ENCODE assay signal across 12 mouse cellular contexts in genomic region chr13:104023356-104023911, GRCm38 (mm10).
A peak's percentile ranks its signal among the peaks of the same experiment; 100 is the strongest.
DNase-seq lines count a peak whose midpoint lies in the region; ATAC-seq lines count a peak whose summit lies in the region.
"Had no signal": no experiment of that assay in that cellular context is flagged by ENCODE, and none has a peak within 500 bp of the region (broad histone marks: within the 10 kb centered on the region; RNA-seq: fewer than 3 reads in every experiment).

No protein-coding gene starts in this region.

- DNase-seq in kidney, adult 18-20 months: peak; percentile 18
- DNase-seq in kidney, postnatal 4 days: no peak
- DNase-seq in neural tube, embryonic 10.5 days (ENCODE audit: extremely low spot score, low spot score): no peak
- DNase-seq in limb, embryonic 11.5 days (ENCODE audit: low spot score): peak; percentile 55
- no peak for DNase-seq in thymus, postnatal 4 days
- DNase-seq in retina, embryonic 14.5 days (ENCODE audit: low spot score): no peak
- no peak for DNase-seq in spleen, postnatal 4 days (ENCODE audit: low spot score in 2 of 2)
- DNase-seq: cerebellum, adult 9-11 months had no signal

- H3K9me3 ChIP-seq in neural tube, embryonic 15.5 days (replicated peaks): no peaks in the 10 kb centered on the region
- H3K9me3 ChIP-seq in limb, embryonic 11.5 days (ENCODE audit: control insufficient read depth, low read length): no peaks in the 10 kb centered on the region; the same call in 1 of the 2 replicates
- H3K9me3 ChIP-seq: heart, embryonic 15.5 days had no signal

- ATAC-seq in neural tube, embryonic 15.5 days (ENCODE audit: low FRiP score): no peak
- peak; percentile 33; the same call in 1 of the 2 replicates for ATAC-seq in limb, embryonic 11.5 days (ENCODE audit: insufficient number of reproducible peaks, low FRiP score, low TSS enrichment, low read depth)
- ATAC-seq: forebrain, embryonic 14.5 days had no signal

- WGBS in neural tube, embryonic 15.5 days: 56% methylated on average over 11 of the region's 11 CpGs
- WGBS in limb, embryonic 11.5 days: 51% methylated on average over 11 of the region's 11 CpGs

- peaks cover 14% of the 10 kb centered on the region for H3K36me3 ChIP-seq in neural tube, embryonic 15.5 days
- no peaks in the 10 kb centered on the region for H3K36me3 ChIP-seq in limb, embryonic 11.5 days (ENCODE audit: control insufficient read depth, insufficient read depth, low read length)

- no peaks in the 10 kb centered on the region for H3K27me3 ChIP-seq in neural tube, embryonic 15.5 days (replicated peaks)
- H3K27me3 ChIP-seq in limb, embryonic 11.5 days (ENCODE audit: control insufficient read depth, insufficient read depth, low read length): no peaks in the 10 kb centered on the region
- H3K27me3 ChIP-seq: CH12.LX; heart, embryonic 15.5 days had no signal

- 0 out of 2 replicates have a peak overlapping the region, but pooled peaks have one; percentile 13 for H3K27ac ChIP-seq in neural tube, embryonic 15.5 days (replicated peaks)
- 0 out of 2 replicates have a peak overlapping the region, but pooled peaks have one; percentile 18 for H3K27ac ChIP-seq in limb, embryonic 11.5 days (replicated peaks; ENCODE audit: low read depth, low read length)
- H3K27ac ChIP-seq: heart, embryonic 15.5 days had no signal

- no peak overlapping the region for H3K4me2 ChIP-seq in neural tube, embryonic 15.5 days
- no peak overlapping the region for H3K4me2 ChIP-seq in limb, embryonic 11.5 days (ENCODE audit: low read depth, severe bottlenecking)
- H3K4me2 ChIP-seq: heart, embryonic 15.5 days had no signal

- H3K4me1 ChIP-seq in neural tube, embryonic 15.5 days: peaks cover 9% of the 10 kb centered on the region; the same call in 1 of the 2 replicates
- H3K4me1 ChIP-seq in limb, embryonic 11.5 days (ENCODE audit: control insufficient read depth, insufficient read depth, low read length): peaks cover 8% of the 10 kb centered on the region; the same call in 1 of the 2 replicates

- H3K4me3 ChIP-seq in neural tube, embryonic 15.5 days (replicated peaks): no peak overlapping the region
- H3K4me3 ChIP-seq in limb, embryonic 11.5 days (ENCODE audit: low read depth, low read length): no peak overlapping the region
- H3K4me3 ChIP-seq: heart, embryonic 15.5 days had no signal

- H3K9ac ChIP-seq in neural tube, embryonic 15.5 days (replicated peaks): no peak overlapping the region
- H3K9ac ChIP-seq in limb, embryonic 11.5 days (ENCODE audit: low read length): no peak overlapping the region
- H3K9ac ChIP-seq: heart, embryonic 15.5 days had no signal

Comparison
In these comparisons a context has a peak if more than half of its experiments do, and no peak if none do; other contexts are left out.
1. DNase-seq: peak in kidney, adult 18-20 months (single experiment) and limb, embryonic 11.5 days (single experiment); none in kidney, postnatal 4 days (0 of 2), neural tube, embryonic 10.5 days (single experiment), thymus, postnatal 4 days (single experiment), retina, embryonic 14.5 days (single experiment) and spleen, postnatal 4 days (0 of 2).